Comparison of ENCODE assay signal across 20 mouse cellular contexts in genomic region chr1:192336029-192336428, GRCm38 (mm10).
DNase-seq lines count a peak whose midpoint lies in the region; ATAC-seq and TF ChIP-seq lines count a peak whose summit lies in the region.
"Had no signal": no experiment of that assay in that cellular context is flagged by ENCODE, and none has a peak within 500 bp of the region (broad histone marks: within the 10 kb centered on the region; RNA-seq: fewer than 3 reads in every experiment).

No protein-coding gene starts in this region.

- no peak overlapping the region for H3K4me3 ChIP-seq in cortical plate, adult 2 months (ENCODE audit: insufficient read depth, low read length)
- no peak overlapping the region for H3K4me3 ChIP-seq in gastrocnemius, adult 2 months
- no peak overlapping the region for H3K4me3 ChIP-seq in forebrain, embryonic 14.5 days (ENCODE audit: low read depth, low read length)
- H3K4me3 ChIP-seq: embryonic facial prominence, embryonic 13.5 days; forebrain, embryonic 12.5 days; heart, embryonic 13.5 days had no signal

- H3K9ac ChIP-seq in forebrain, embryonic 14.5 days (ENCODE audit: low read length): no peak overlapping the region
- H3K9ac ChIP-seq: embryonic facial prominence, embryonic 13.5 days; forebrain, embryonic 12.5 days; forebrain, postnatal 0 days; heart, embryonic 13.5 days had no signal

- TF ChIP-seq POLR2A in cortical plate, adult 2 months (IDR thresholded peaks at IDR 0.05; ENCODE audit: extremely low read depth, insufficient read depth, low read length): no peak

- intact Hi-C loops in left cerebral cortex, postnatal 10 days (cut with DNase I): loop anchor here (10.0 kb wide), 1 partner anchor 379 kb away; no protein-coding TSS in a partner anchor
- intact Hi-C loops in left cerebral cortex, postnatal 36 days (cut with DNase I): loop anchor here (5.0 kb wide), 2 partner anchors 69 to 144 kb away; partner anchors contain the start of gene Kcnh1
- intact Hi-C loops in gastrocnemius, adult 2 months (cut with DNase I): no loop called here

- no peaks in the 10 kb centered on the region for H3K36me3 ChIP-seq in forebrain, embryonic 14.5 days (ENCODE audit: control insufficient read depth, insufficient read depth, low read length)
- H3K36me3 ChIP-seq: embryonic facial prominence, embryonic 13.5 days; forebrain, embryonic 12.5 days; heart, embryonic 13.5 days had no signal

- TF ChIP-seq CTCF in cortical plate, adult 2 months (IDR thresholded peaks at IDR 0.05; ENCODE audit: extremely low read depth, insufficient read depth, low read length): no peak
- no peak for TF ChIP-seq CTCF in gastrocnemius, adult 2 months (IDR thresholded peaks at IDR 0.05)

- H3K4me2 ChIP-seq in forebrain, embryonic 14.5 days (ENCODE audit: low read length): no peak overlapping the region
- H3K4me2 ChIP-seq: embryonic facial prominence, embryonic 13.5 days; forebrain, embryonic 12.5 days; heart, embryonic 13.5 days had no signal

- 94% methylated on average over 5 of the region's 5 CpGs for WGBS in forebrain, embryonic 14.5 days

- H3K27ac ChIP-seq in cortical plate, adult 2 months (ENCODE audit: insufficient read depth, low read length): peak overlapping the region; percentile 87
- H3K27ac ChIP-seq in gastrocnemius, adult 2 months: no peak overlapping the region
- H3K27ac ChIP-seq in forebrain, embryonic 14.5 days (ENCODE audit: low read depth, low read length): no peak overlapping the region
- H3K27ac ChIP-seq: embryonic facial prominence, embryonic 13.5 days; forebrain, embryonic 12.5 days; heart, embryonic 13.5 days had no signal

- H3K9me3 ChIP-seq in forebrain, embryonic 14.5 days (replicated peaks; ENCODE audit: control insufficient read depth, low read length): 0 out of 2 replicates have a peak, but pooled peaks cover 3% of the 10 kb centered on the region
- H3K9me3 ChIP-seq: forebrain, embryonic 12.5 days had no signal

- no peaks in the 10 kb centered on the region for H3K27me3 ChIP-seq in forebrain, embryonic 14.5 days (replicated peaks; ENCODE audit: control insufficient read depth, insufficient read depth, low read length)
- H3K27me3 ChIP-seq: embryonic facial prominence, embryonic 13.5 days; forebrain, embryonic 12.5 days; heart, embryonic 13.5 days had no signal

- peak; percentile 58 to 72 for DNase-seq in left cerebral cortex, adult 18-20 months (ENCODE audit: low spot score in 2 of 2)
- no peak for DNase-seq in left cerebral cortex, postnatal 10 days (ENCODE audit: extremely low spot score in 1 of 2, low spot score in 2 of 2)
- DNase-seq in brain, adult 2 months (ENCODE audit: low read depth, low spot score): peak; percentile 87
- DNase-seq in left cerebral cortex, postnatal 36 days (ENCODE audit: low spot score in 2 of 2): peak; percentile 39 to 50
- no peak for DNase-seq in gastrocnemius, adult 2 months
- DNase-seq in forebrain, embryonic 14.5 days (ENCODE audit: low spot score): no peak
- DNase-seq in spleen, postnatal 4 days (ENCODE audit: low spot score in 2 of 2): no peak
- DNase-seq: adrenal gland, adult 2 months; adrenal gland, postnatal 25 days; cerebellum, adult 8-10 months; cerebellum, postnatal 14 days; forebrain, postnatal 0 days; gastrocnemius, postnatal 36 days; heart, adult 11 months; heart, postnatal 36 days had no signal

- no peak for ATAC-seq in forebrain, embryonic 14.5 days
- ATAC-seq: forebrain, postnatal 0 days; hindbrain, embryonic 16.5 days had no signal

- H3K4me1 ChIP-seq in cortical plate, adult 2 months (ENCODE audit: control insufficient read depth, insufficient read depth, low read length): peaks cover 16% of the 10 kb centered on the region
- H3K4me1 ChIP-seq in forebrain, embryonic 14.5 days (ENCODE audit: control insufficient read depth, insufficient read depth, low read length): no peaks in the 10 kb centered on the region
- H3K4me1 ChIP-seq: embryonic facial prominence, embryonic 13.5 days; forebrain, embryonic 12.5 days; heart, embryonic 13.5 days had no signal

Comparison
In these comparisons a context has a peak if more than half of its experiments do, and no peak if none do; other contexts are left out.
1. DNase-seq: peak in left cerebral cortex, adult 18-20 months (2 of 2), brain, adult 2 months (single experiment) and left cerebral cortex, postnatal 36 days (2 of 2); none in left cerebral cortex, postnatal 10 days (0 of 2), gastrocnemius, adult 2 months (single experiment), forebrain, embryonic 14.5 days (single experiment) and spleen, postnatal 4 days (0 of 2).